Mouse (Mus musculus): ENCODE results near the gene Smg5.

Gene Smg5

GRCm38 (mm10) chr3:88395742-88396141, 59.7 kb downstream of the Smg5 start:
- DNase-seq (ENCODE audit: low read depth) = no peak

GRCm38 (mm10) chr3:88398666-88399065, 62.6 kb downstream of the Smg5 start:
- no peak for DNase-seq (ENCODE audit: low read depth)

DNA sequence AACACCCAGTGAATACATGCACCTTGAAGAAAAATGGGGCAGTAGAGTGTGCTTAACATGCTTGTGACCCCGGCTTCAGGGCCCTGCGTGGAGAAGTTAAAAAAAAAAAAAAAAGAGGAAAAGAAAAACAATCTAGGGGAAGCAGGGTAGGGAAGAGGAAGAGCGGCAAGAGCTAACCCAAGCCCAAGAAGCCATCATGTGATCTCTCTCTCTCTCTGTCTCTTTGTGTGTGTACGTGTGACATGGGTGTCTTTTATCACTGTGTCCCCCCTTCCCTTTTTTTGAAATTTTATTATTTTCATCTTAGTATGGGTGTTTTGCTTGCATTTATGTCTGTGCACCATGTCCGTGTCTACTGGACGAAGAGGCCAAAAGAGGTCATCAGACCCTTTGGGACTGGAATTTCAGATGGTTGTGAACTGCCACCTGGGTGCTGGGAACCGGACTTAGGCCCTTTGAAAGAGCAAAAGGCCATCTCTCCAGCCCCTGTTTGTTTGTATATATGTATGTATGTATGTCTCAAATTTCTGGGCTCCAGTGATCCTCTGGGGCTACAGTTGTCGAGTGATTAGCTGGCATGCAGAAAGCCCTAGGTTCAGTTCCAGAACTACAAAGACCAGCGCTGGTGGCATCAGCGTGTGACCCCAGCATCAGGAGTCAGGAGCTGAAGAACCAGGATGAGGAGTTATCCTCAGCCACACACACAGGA, 67.6 kb downstream of the Smg5 start:
- no peak for DNase-seq (ENCODE audit: low read depth)

GRCm38 (mm10) chr3:88407090-88407489, 71.0 kb downstream of the Smg5 start:
- DNase-seq (ENCODE audit: low read depth) = peak; percentile 71

- no peak for DNase-seq (ENCODE audit: low read depth)
Observed at GRCm38 (mm10) chr3:88407529-88407928, 71.5 kb downstream of the Smg5 start.

- no peak for DNase-seq (ENCODE audit: low read depth)
Observed at GRCm38 (mm10) chr3:88408953-88409352, 72.9 kb downstream of the Smg5 start.

DNA sequence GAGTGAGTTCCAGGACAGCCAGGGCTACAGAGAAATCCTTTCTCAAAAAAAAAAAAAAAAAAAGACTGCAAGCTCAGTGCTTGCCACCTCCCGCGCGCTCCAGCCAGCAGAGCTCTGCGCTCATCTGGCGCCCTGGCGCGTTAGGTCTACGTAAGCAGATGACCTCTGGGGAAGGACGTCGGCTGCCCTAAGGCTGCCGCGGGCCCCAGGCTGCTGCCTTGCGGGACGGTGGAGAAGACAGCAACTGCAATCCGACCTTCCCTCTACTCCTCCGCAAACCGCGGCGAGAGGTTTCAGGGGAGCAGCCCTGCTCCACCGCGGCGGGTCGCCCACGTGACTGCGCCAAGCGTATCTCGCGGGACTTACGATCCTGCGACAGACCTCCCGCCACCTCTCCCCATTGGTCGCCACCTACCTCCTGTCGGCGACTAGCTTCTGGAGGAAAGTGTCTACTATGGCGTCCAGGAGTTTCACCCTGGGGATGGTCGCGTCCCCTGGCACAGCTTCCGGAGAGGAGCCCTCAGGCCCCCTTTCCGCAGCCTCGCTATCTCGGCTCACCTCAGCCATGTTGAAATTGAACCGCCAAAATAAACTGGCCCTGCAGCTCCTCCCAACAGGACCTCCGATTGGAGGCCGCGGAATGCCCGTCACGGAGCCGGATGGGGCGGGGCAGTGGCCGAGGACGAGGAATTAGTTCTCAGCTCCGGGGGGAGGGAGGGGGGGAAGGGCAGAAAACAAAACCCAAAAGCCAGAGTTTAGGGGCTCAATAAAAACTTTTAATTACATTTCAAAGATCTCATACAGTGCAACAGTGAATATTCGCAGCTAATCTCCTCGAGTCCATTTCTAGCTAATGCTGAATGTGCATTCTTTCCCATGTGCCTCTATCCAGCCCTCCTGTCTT, 73.9 kb downstream of the Smg5 start, which contains the start of gene Pmf1:
Pmf1 (minus strand) TSS at position 591 of the 904 bp plus-strand sequence.
- DNase-seq (ENCODE audit: low read depth) = peak; percentile 86

- DNase-seq (ENCODE audit: low read depth) = no peak
Observed at GRCm38 (mm10) chr3:88410645-88411031, 74.6 kb downstream of the Smg5 start.

DNA sequence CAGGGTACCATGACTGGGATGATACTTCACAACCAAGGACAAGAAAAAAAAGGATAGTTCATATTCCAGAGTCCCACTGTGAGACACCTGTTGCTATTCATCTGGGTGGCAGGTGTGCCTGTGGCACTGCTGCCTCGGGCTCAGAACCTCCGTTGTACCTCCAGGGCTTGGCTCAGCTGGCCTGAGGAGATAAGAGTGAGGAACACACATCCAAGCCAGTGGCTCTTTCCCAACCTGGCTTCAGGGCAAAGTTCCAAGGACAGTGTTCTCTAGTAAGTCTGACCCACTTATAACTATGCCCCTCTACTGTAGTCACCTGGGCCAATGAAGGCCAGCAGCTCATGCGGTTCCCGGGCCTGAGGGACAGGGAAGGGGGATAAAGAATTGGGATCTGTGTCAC, 75.6 kb downstream of the Smg5 start:
- no peak for DNase-seq (ENCODE audit: low read depth)

Data from c-Kit-positive CD71-positive TER-119-negative erythroid progenitor cells, embryonic 14.5 days (primary cell).